Mouse (Mus musculus) neural tube, embryonic 13.5 days (tissue): Measurements from ENCODE around the gene Gm7879. TPM values are rescaled to one million over a fixed set of nuclear protein-coding genes. Genes with fewer than 3 reads are reported as not detected.
"Not testable (repeated sequence)": the region's sequence is repeated elsewhere in the genome, so short reads cannot be mapped to it uniquely, and the experiment has no call there.

Source experiments
- ATAC-seq: fragments of 200-750 bp; cut with Nextera tagmentation; 2 replicates; pipeline ENCODE4 v1.8.0; 2017; ENCODE audit warnings: low read depth, mild to moderate bottlenecking, moderate TSS enrichment, moderate library complexity
- H3K27ac ChIP-seq: fragments of 300-500 bp; sonication (generic); replicated peaks from 2 replicates; pipeline ENCODE4 v1.5.1; 2015; ENCODE audit warnings: moderate library complexity, mild to moderate bottlenecking, inconsistent platforms
- H3K27me3 ChIP-seq: fragments of 300-500 bp; sonication (generic); 2 replicates; pipeline ENCODE4 v1.6.1; 2015; ENCODE audit warnings: mild to moderate bottlenecking, inconsistent platforms
- H3K36me3 ChIP-seq: fragments of 300-500 bp; sonication (generic); 2 replicates; pipeline ENCODE4 v1.6.1; 2015; ENCODE audit warnings: mild to moderate bottlenecking, inconsistent platforms
- H3K4me1 ChIP-seq: fragments of 300-500 bp; sonication (generic); replicated peaks from 2 replicates; pipeline ENCODE4 v1.6.1; 2015; ENCODE audit warnings: inconsistent platforms
- H3K4me2 ChIP-seq: fragments of 300-500 bp; sonication (generic); 2 replicates; pipeline ENCODE4 v1.6.1; 2015; ENCODE audit warnings: inconsistent platforms, mild to moderate bottlenecking, moderate library complexity
- H3K4me3 ChIP-seq: fragments of 300-500 bp; sonication (generic); 2 replicates; pipeline ENCODE4 v1.5.1; 2015; ENCODE audit warnings: mild to moderate bottlenecking, inconsistent platforms
- H3K9ac ChIP-seq: fragments of 300-500 bp; sonication (generic); 2 replicates; pipeline ENCODE4 v1.6.1; 2015; ENCODE audit warnings: moderate library complexity, mild to moderate bottlenecking, inconsistent platforms
- H3K9me3 ChIP-seq: fragments of 300-500 bp; sonication (generic); 2 replicates; pipeline ENCODE4 v1.6.1; 2016; ENCODE audit warnings: inconsistent platforms
- WGBS: fragments of 180-500 bp; shearing (Covaris S2); methylation state at CpG from one replicate; pipeline ENCODE4 v1.1.7; 2015; 5-methylcytosine and 5-hydroxymethylcytosine counted together
- polyA plus RNA-seq: library from polyadenylated mRNA; unstranded; fragments of >200 nt; fragmentation: Nextera tagmentation; extraction: Ambion mirVana; gene quantifications from 2 replicates; pipeline ENCODE4 v1.2.1, GENCODE M21; 2015

The Gm7879 gene
- 0.45 TPM in 1 of 2 replicates, not detected in the other for polyA plus RNA-seq

GRCm38 (mm10) chr5:43912844-43913243 lies at the start of gene Gm7879:
Gm7879 (plus strand) TSS chr5:43913144.
- not testable (repeated sequence) for H3K4me1 ChIP-seq, H3K36me3 ChIP-seq, H3K27ac ChIP-seq, H3K27me3 ChIP-seq, H3K4me3 ChIP-seq, H3K9me3 ChIP-seq, H3K4me2 ChIP-seq, H3K9ac ChIP-seq, ATAC-seq
- 92% methylated on average over 4 of the region's 4 CpGs for WGBS

- Histone ChIP-seq H3K9ac (no peak overlapping the region), H3K4me3 (no peak overlapping the region), H3K36me3 (no peaks in the 10 kb centered on the region), H3K27ac (no peak overlapping the region), H3K4me2 (no peak overlapping the region), H3K4me1 (peaks cover under 1% of the 10 kb centered on the region), H3K9me3 (no peaks in the 10 kb centered on the region), H3K27me3 (no peaks in the 10 kb centered on the region)
- 79% methylated on average over 6 of the region's 6 CpGs for WGBS
- no peak for ATAC-seq
Observed at GRCm38 (mm10) chr5:43863642-43864041, 49.3 kb upstream of the Gm7879 start.

GRCm38 (mm10) chr5:43865316-43865715 lies 47.6 kb upstream of the Gm7879 start:
- ATAC-seq = no peak
- H3K9ac ChIP-seq = no peak overlapping the region
- H3K27me3 ChIP-seq = no peaks in the 10 kb centered on the region
- H3K9me3 ChIP-seq = no peaks in the 10 kb centered on the region
- H3K27ac ChIP-seq = no peak overlapping the region
- no peak overlapping the region for H3K4me2 ChIP-seq
- H3K36me3 ChIP-seq = no peaks in the 10 kb centered on the region
- WGBS = 84% methylated on average over 2 of the region's 2 CpGs
- peaks cover 10% of the 10 kb centered on the region for H3K4me1 ChIP-seq
- no peak overlapping the region for H3K4me3 ChIP-seq

GRCm38 (mm10) chr5:43868253-43868652 lies 44.7 kb upstream of the Gm7879 start, which contains the start of gene Cd38:
Cd38 (plus strand) TSS chr5:43868553.
- H3K9ac ChIP-seq = peak within 1 kb of the TSS; percentile 63
- H3K4me1 ChIP-seq = peaks cover 10% of the 10 kb centered on the region
- no peaks in the 10 kb centered on the region for H3K36me3 ChIP-seq
- H3K27me3 ChIP-seq = no peaks in the 10 kb centered on the region
- H3K4me3 ChIP-seq = peak within 1 kb of the TSS; percentile 36
- H3K27ac ChIP-seq = no peak within 1 kb of the TSS
- H3K9me3 ChIP-seq = no peaks in the 10 kb centered on the region
- peak within 1 kb of the TSS; percentile 70 for H3K4me2 ChIP-seq
- no peak for ATAC-seq

GRCm38 (mm10) chr5:43868711-43869600 lies 44.0 kb upstream of the Gm7879 start:
- H3K9ac ChIP-seq = peak overlapping the region; percentile 63
- H3K27ac ChIP-seq = no peak overlapping the region
- 5% methylated on average over 28 of the region's 28 CpGs for WGBS
- H3K9me3 ChIP-seq = no peaks in the 10 kb centered on the region
- H3K4me3 ChIP-seq = peak overlapping the region; percentile 36
- peak overlapping the region; percentile 70 for H3K4me2 ChIP-seq
- H3K36me3 ChIP-seq = no peaks in the 10 kb centered on the region
- no peaks in the 10 kb centered on the region for H3K27me3 ChIP-seq
- H3K4me1 ChIP-seq = peaks cover 10% of the 10 kb centered on the region
- peak; percentile 53; the same call in 1 of the 2 replicates for ATAC-seq

GRCm38 (mm10) chr5:43871845-43872244 lies 41.1 kb upstream of the Gm7879 start:
- H3K4me1 ChIP-seq = peaks cover 10% of the 10 kb centered on the region
- H3K4me3 ChIP-seq = no peak overlapping the region
- 73% methylated on average over 1 of the region's 1 CpGs for WGBS
- no peaks in the 10 kb centered on the region for H3K36me3 ChIP-seq
- no peak overlapping the region for H3K9ac ChIP-seq
- no peak overlapping the region for H3K27ac ChIP-seq
- H3K9me3 ChIP-seq = no peaks in the 10 kb centered on the region
- no peak for ATAC-seq
- H3K4me2 ChIP-seq = no peak overlapping the region
- H3K27me3 ChIP-seq = no peaks in the 10 kb centered on the region

- ATAC-seq = no peak
- Histone ChIP-seq H3K4me2 (no peak overlapping the region), H3K4me1 (peaks cover 10% of the 10 kb centered on the region), H3K27ac (no peak overlapping the region), H3K9me3 (no peaks in the 10 kb centered on the region), H3K27me3 (no peaks in the 10 kb centered on the region), H3K4me3 (no peak overlapping the region), H3K36me3 (no peaks in the 10 kb centered on the region), H3K9ac (no peak overlapping the region)
- 76% methylated on average over 1 of the region's 1 CpGs for WGBS
Observed at GRCm38 (mm10) chr5:43872652-43873051, 40.3 kb upstream of the Gm7879 start.

GRCm38 (mm10) chr5:43882034-43882433 lies 30.9 kb upstream of the Gm7879 start:
- Histone ChIP-seq H3K27me3 (no peaks in the 10 kb centered on the region), H3K4me1 (no peaks in the 10 kb centered on the region), H3K9ac (no peak overlapping the region), H3K4me2 (no peak overlapping the region), H3K9me3 (no peaks in the 10 kb centered on the region), H3K4me3 (no peak overlapping the region), H3K36me3 (no peaks in the 10 kb centered on the region), H3K27ac (no peak overlapping the region)
- no peak for ATAC-seq
- 90% methylated on average over 3 of the region's 3 CpGs for WGBS

- Histone ChIP-seq H3K4me2 (no peak overlapping the region), H3K9ac (no peak overlapping the region), H3K36me3 (no peaks in the 10 kb centered on the region), H3K27ac (no peak overlapping the region), H3K27me3 (no peaks in the 10 kb centered on the region), H3K4me3 (no peak overlapping the region), H3K9me3 (no peaks in the 10 kb centered on the region), H3K4me1 (no peaks in the 10 kb centered on the region)
- ATAC-seq = no peak
- 36% methylated on average over 3 of the region's 3 CpGs for WGBS
Observed at GRCm38 (mm10) chr5:43885060-43885820, 27.7 kb upstream of the Gm7879 start.

- no peak for ATAC-seq
- no peaks in the 10 kb centered on the region for H3K4me1 ChIP-seq
- 29% methylated on average over 1 of the region's 1 CpGs for WGBS
- H3K36me3 ChIP-seq = no peaks in the 10 kb centered on the region
- H3K4me2 ChIP-seq = no peak overlapping the region
- H3K27me3 ChIP-seq = no peaks in the 10 kb centered on the region
- H3K9ac ChIP-seq = no peak overlapping the region
- H3K27ac ChIP-seq = no peak overlapping the region
- H3K4me3 ChIP-seq = no peak overlapping the region
- H3K9me3 ChIP-seq = no peaks in the 10 kb centered on the region
Observed at GRCm38 (mm10) chr5:43892386-43892785, 20.6 kb upstream of the Gm7879 start.

- no peak for ATAC-seq
- Histone ChIP-seq H3K9ac (no peak overlapping the region), H3K27me3 (no peaks in the 10 kb centered on the region), H3K36me3 (no peaks in the 10 kb centered on the region), H3K27ac (no peak overlapping the region), H3K9me3 (no peaks in the 10 kb centered on the region), H3K4me2 (no peak overlapping the region), H3K4me3 (no peak overlapping the region), H3K4me1 (no peaks in the 10 kb centered on the region)
- 78% methylated on average over 2 of the region's 2 CpGs for WGBS
Observed at GRCm38 (mm10) chr5:43894113-43894512, 18.8 kb upstream of the Gm7879 start.

- Histone ChIP-seq H3K36me3 (no peaks in the 10 kb centered on the region), H3K27ac (no peak overlapping the region), H3K4me2 (no peak overlapping the region), H3K27me3 (no peaks in the 10 kb centered on the region), H3K9me3 (no peaks in the 10 kb centered on the region), H3K4me1 (no peaks in the 10 kb centered on the region), H3K4me3 (no peak overlapping the region), H3K9ac (no peak overlapping the region)
- 72% methylated on average over 3 of the region's 3 CpGs for WGBS
- ATAC-seq = no peak
Observed at GRCm38 (mm10) chr5:43895931-43896330, 17.0 kb upstream of the Gm7879 start.
